Mouse (Mus musculus): ENCODE data around the gene Stap2.

DNA sequence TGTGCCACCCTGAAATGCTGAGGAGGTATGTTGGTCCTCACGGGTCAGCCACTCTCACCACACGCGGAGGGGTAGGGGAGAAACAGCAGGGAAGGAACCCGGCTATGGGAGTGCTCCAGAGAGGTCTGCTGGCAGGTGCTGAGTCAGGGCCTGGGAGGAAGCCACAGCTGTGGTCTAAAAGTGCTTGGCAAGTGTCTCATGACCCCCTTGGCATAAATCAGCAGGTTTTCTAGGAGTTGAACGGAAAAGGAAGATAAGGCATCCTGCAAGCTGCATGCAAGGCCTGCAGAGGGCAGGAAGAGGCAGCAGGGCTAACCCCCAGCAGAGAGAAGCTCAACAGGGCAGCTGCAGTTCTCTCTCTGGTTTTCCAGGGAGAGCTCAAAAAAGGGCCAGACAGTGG lies 25.5 kb upstream of the Stap2 start:
- TF ChIP-seq CTCF (IDR thresholded peaks at IDR 0.05; ENCODE audit: low read depth, low read length) = no peak
- no peak for TF ChIP-seq POLR2A (IDR thresholded peaks at IDR 0.05; ENCODE audit: borderline replicate concordance, low read depth, low read length)

Measured in bone marrow macrophage, adult 2 months (primary cell).